13 mouse cellular contexts compared by ENCODE assay signal in genomic region chr5:149679886-149680285, GRCm38 (mm10). TPM values are rescaled to one million over a fixed set of nuclear protein-coding genes. Genes with fewer than 3 reads are reported as not detected.
A peak's percentile ranks its signal among the peaks of the same experiment; 100 is the strongest.
DNase-seq lines count a peak whose midpoint lies in the region; ATAC-seq lines count a peak whose summit lies in the region.
"Had no signal": no experiment of that assay in that cellular context is flagged by ENCODE, and none has a peak within 500 bp of the region (broad histone marks: within the 10 kb centered on the region; RNA-seq: fewer than 3 reads in every experiment).

No protein-coding gene starts in this region.

- ATAC-seq in hindbrain, embryonic 15.5 days (ENCODE audit: low FRiP score, low read depth), result no peak
- no peak for ATAC-seq in hindbrain, embryonic 13.5 days (ENCODE audit: low FRiP score)
- ATAC-seq in neural tube, embryonic 12.5 days (ENCODE audit: low FRiP score, low read depth), result no peak
- ATAC-seq in limb, embryonic 13.5 days (ENCODE audit: low FRiP score, low read depth), result no peak
- no peak for ATAC-seq in erythroblast, adult 5-6 weeks (replicated peaks; ENCODE audit: low FRiP score, poor library complexity, severe bottlenecking)

- no peaks in the 10 kb centered on the region for H3K36me3 ChIP-seq in hindbrain, embryonic 15.5 days
- H3K36me3 ChIP-seq in hindbrain, embryonic 13.5 days, result no peaks in the 10 kb centered on the region
- H3K36me3 ChIP-seq in neural tube, embryonic 12.5 days, result no peaks in the 10 kb centered on the region
- H3K36me3 ChIP-seq in limb, embryonic 13.5 days, result no peaks in the 10 kb centered on the region
- H3K36me3 ChIP-seq: embryonic facial prominence, embryonic 15.5 days had no signal

- peak overlapping the region; percentile 98 for H3K4me2 ChIP-seq in hindbrain, embryonic 15.5 days
- H3K4me2 ChIP-seq in hindbrain, embryonic 13.5 days, result no peak overlapping the region; the same call in 1 of the 2 replicates
- peak overlapping the region; percentile 97; the same call in 1 of the 2 replicates for H3K4me2 ChIP-seq in neural tube, embryonic 12.5 days (replicated peaks)
- H3K4me2 ChIP-seq in limb, embryonic 13.5 days (replicated peaks), result peak overlapping the region; percentile 95

- peaks cover 15% of the 10 kb centered on the region for H3K4me1 ChIP-seq in hindbrain, embryonic 15.5 days (replicated peaks)
- H3K4me1 ChIP-seq in hindbrain, embryonic 13.5 days (replicated peaks), result peaks cover 17% of the 10 kb centered on the region
- H3K4me1 ChIP-seq in neural tube, embryonic 12.5 days, result peaks cover 10% of the 10 kb centered on the region
- H3K4me1 ChIP-seq in limb, embryonic 13.5 days, result peaks cover 27% of the 10 kb centered on the region

- H3K9me3 ChIP-seq in hindbrain, embryonic 15.5 days, result no peaks in the 10 kb centered on the region
- no peaks in the 10 kb centered on the region for H3K9me3 ChIP-seq in hindbrain, embryonic 13.5 days
- H3K9me3 ChIP-seq in neural tube, embryonic 12.5 days, result no peaks in the 10 kb centered on the region
- no peaks in the 10 kb centered on the region for H3K9me3 ChIP-seq in limb, embryonic 13.5 days
- H3K9me3 ChIP-seq: embryonic facial prominence, embryonic 15.5 days had no signal

- no peak overlapping the region; the same call in 1 of the 2 replicates for H3K4me3 ChIP-seq in hindbrain, embryonic 15.5 days
- no peak overlapping the region for H3K4me3 ChIP-seq in hindbrain, embryonic 13.5 days
- no peak overlapping the region for H3K4me3 ChIP-seq in neural tube, embryonic 12.5 days
- H3K4me3 ChIP-seq in limb, embryonic 13.5 days, result no peak overlapping the region

- no peak overlapping the region for H3K9ac ChIP-seq in hindbrain, embryonic 15.5 days
- no peak overlapping the region for H3K9ac ChIP-seq in hindbrain, embryonic 13.5 days
- no peak overlapping the region for H3K9ac ChIP-seq in neural tube, embryonic 12.5 days
- H3K9ac ChIP-seq in limb, embryonic 13.5 days, result no peak overlapping the region
- H3K9ac ChIP-seq: embryonic facial prominence, embryonic 15.5 days had no signal

- no peaks in the 10 kb centered on the region for H3K27me3 ChIP-seq in hindbrain, embryonic 15.5 days
- H3K27me3 ChIP-seq in hindbrain, embryonic 13.5 days, result peaks cover 8% of the 10 kb centered on the region; the same call in 1 of the 2 replicates
- H3K27me3 ChIP-seq in neural tube, embryonic 12.5 days (replicated peaks), result no peaks in the 10 kb centered on the region
- H3K27me3 ChIP-seq in limb, embryonic 13.5 days, result 0 out of 2 replicates have a peak, but pooled peaks cover 3% of the 10 kb centered on the region
- H3K27me3 ChIP-seq: embryonic facial prominence, embryonic 15.5 days had no signal

- no peak overlapping the region for H3K27ac ChIP-seq in hindbrain, embryonic 15.5 days (replicated peaks)
- H3K27ac ChIP-seq in hindbrain, embryonic 13.5 days, result no peak overlapping the region
- no peak overlapping the region for H3K27ac ChIP-seq in neural tube, embryonic 12.5 days
- H3K27ac ChIP-seq in limb, embryonic 13.5 days, result no peak overlapping the region
- H3K27ac ChIP-seq: embryonic facial prominence, embryonic 15.5 days; gastrocnemius, adult 2 months had no signal

- 49% methylated on average over 7 of the region's 7 CpGs for WGBS in hindbrain, embryonic 15.5 days
- WGBS in hindbrain, embryonic 13.5 days, result 65% methylated on average over 7 of the region's 7 CpGs
- 63% methylated on average over 7 of the region's 7 CpGs for WGBS in neural tube, embryonic 12.5 days
- 49% methylated on average over 7 of the region's 7 CpGs for WGBS in limb, embryonic 13.5 days

- DNase-seq in neural tube, embryonic 10.5 days (ENCODE audit: extremely low spot score, low spot score), result no peak
- DNase-seq in cerebellum, adult 9-10 months, result no peak
- DNase-seq in cerebellum, postnatal 4 days (ENCODE audit: low spot score in 2 of 2), result no peak
- DNase-seq: gastrocnemius, adult 2 months; kidney, postnatal 25 days; lung, postnatal 14 days; thymus, postnatal 4 days had no signal

RNA-seq across cellular contexts. Expression of gene B3glct, which starts 1.9 kb away (rescaled TPM):
- 14.8 TPM in 2 replicates for polyA plus RNA-seq in hindbrain, embryonic 15.5 days (2015; fragmentation: Nextera tagmentation; extraction: Ambion mirVana)
- polyA plus RNA-seq in hindbrain, embryonic 13.5 days (2015; fragmentation: Nextera tagmentation; extraction: Ambion mirVana), result 10.7 and 12.2 TPM in 2 replicates
- polyA plus RNA-seq in neural tube, embryonic 12.5 days (2016; fragmentation: Nextera tagmentation; extraction: Ambion mirVana), result 13.6 and 15.2 TPM in 2 replicates
- polyA plus RNA-seq in limb, embryonic 13.5 days (2015; fragmentation: Nextera tagmentation; extraction: Ambion mirVana), result 15.6 and 15.7 TPM in 2 replicates
- total RNA-seq in erythroblast, adult 5-6 weeks (2015; ENCODE audit: low replicate concordance), result 6.7 and 11.9 TPM in 2 replicates
- total RNA-seq in erythroblast, adult 5-6 weeks (2017; ENCODE audit: low replicate concordance), result 0.68 and 1.4 TPM in 2 replicates

RNA-seq across cellular contexts. Expression of gene Hsph1, which starts 43.7 kb away (rescaled TPM):
- polyA plus RNA-seq in hindbrain, embryonic 15.5 days (2015; fragmentation: Nextera tagmentation; extraction: Ambion mirVana), result 97.4 and 97.6 TPM in 2 replicates
- 83.7 and 92.0 TPM in 2 replicates for polyA plus RNA-seq in hindbrain, embryonic 13.5 days (2015; fragmentation: Nextera tagmentation; extraction: Ambion mirVana)
- 96.7 and 99.8 TPM in 2 replicates for polyA plus RNA-seq in neural tube, embryonic 12.5 days (2016; fragmentation: Nextera tagmentation; extraction: Ambion mirVana)
- polyA plus RNA-seq in limb, embryonic 13.5 days (2015; fragmentation: Nextera tagmentation; extraction: Ambion mirVana), result 57.9 and 72.5 TPM in 2 replicates
- total RNA-seq in erythroblast, adult 5-6 weeks (2015; ENCODE audit: low replicate concordance), result 22.4 and 23.6 TPM in 2 replicates
- total RNA-seq in erythroblast, adult 5-6 weeks (2017; ENCODE audit: low replicate concordance), result 16.6 and 19.0 TPM in 2 replicates
